In genomic region chr17:83732801-83733200, GRCm38 (mm10) we compare ENCODE assay signal across 8 mouse cellular contexts. TPM values are rescaled to one million over a fixed set of nuclear protein-coding genes. Genes with fewer than 3 reads are reported as not detected.
DNase-seq lines count a peak whose midpoint lies in the region; ATAC-seq and TF ChIP-seq lines count a peak whose summit lies in the region.

No protein-coding gene starts in this region.

- H3K36me3 ChIP-seq in embryonic facial prominence, embryonic 10.5 days (replicated peaks), result no peaks in the 10 kb centered on the region
- no peaks in the 10 kb centered on the region for H3K36me3 ChIP-seq in stomach, postnatal 0 days (ENCODE audit: control insufficient read depth, insufficient read depth, low read length)

- no peak overlapping the region for H3K4me2 ChIP-seq in stomach, postnatal 0 days (replicated peaks; ENCODE audit: low read depth)

- H3K9ac ChIP-seq in stomach, postnatal 0 days (ENCODE audit: low read length), result no peak overlapping the region

- H3K4me3 ChIP-seq in embryonic facial prominence, embryonic 10.5 days, result no peak overlapping the region
- no peak overlapping the region for H3K4me3 ChIP-seq in stomach, postnatal 0 days (ENCODE audit: low read depth, low read length)

- H3K9me3 ChIP-seq in embryonic facial prominence, embryonic 10.5 days, result no peaks in the 10 kb centered on the region
- H3K9me3 ChIP-seq in stomach, postnatal 0 days (ENCODE audit: control insufficient read depth, low read length), result no peaks in the 10 kb centered on the region

- DNase-seq in frontal cortex, postnatal 10 days (ENCODE audit: low spot score in 2 of 2), result no peak
- peak; percentile 90 to 91 for DNase-seq in B cell, adult 2 months
- peak; percentile 83 to 84 for DNase-seq in adrenal gland, postnatal 36 days
- DNase-seq in embryonic facial prominence, embryonic 10.5 days (ENCODE audit: low spot score), result peak; percentile 64
- DNase-seq in kidney, adult 8-10 months, result peak; percentile 28 to 72
- peak; percentile 72 for DNase-seq in lung, postnatal 25 days (ENCODE audit: low spot score)
- DNase-seq in stomach, postnatal 0 days (ENCODE audit: low spot score), result peak; percentile 74

- no peak for TF ChIP-seq EP300 in stomach, postnatal 0 days (optimal IDR thresholded peaks at IDR 0.05)

- H3K4me1 ChIP-seq in embryonic facial prominence, embryonic 10.5 days, result peaks cover 3% of the 10 kb centered on the region; the same call in 1 of the 2 replicates
- H3K4me1 ChIP-seq in stomach, postnatal 0 days (replicated peaks; ENCODE audit: control insufficient read depth, insufficient read depth), result no peaks in the 10 kb centered on the region

- 0 out of 2 replicates have a peak, but pooled peaks have one; percentile 26 for ATAC-seq in frontal cortex, adult (ENCODE audit: low TSS enrichment)
- no peak for ATAC-seq in stomach, postnatal 0 days (ENCODE audit: low FRiP score, low TSS enrichment)

- H3K27me3 ChIP-seq in embryonic facial prominence, embryonic 10.5 days (replicated peaks; ENCODE audit: low read depth, poor library complexity, severe bottlenecking), result no peaks in the 10 kb centered on the region
- H3K27me3 ChIP-seq in stomach, postnatal 0 days (ENCODE audit: control insufficient read depth, insufficient read depth, low read length), result no peaks in the 10 kb centered on the region

- 40% methylated on average over 5 of the region's 5 CpGs for WGBS in embryonic facial prominence, embryonic 10.5 days
- WGBS in stomach, postnatal 0 days, result 50% methylated on average over 5 of the region's 5 CpGs

- H3K27ac ChIP-seq in embryonic facial prominence, embryonic 10.5 days (replicated peaks), result no peak overlapping the region
- H3K27ac ChIP-seq in stomach, postnatal 0 days (replicated peaks), result no peak overlapping the region

- TF ChIP-seq CTCF in stomach, postnatal 0 days (IDR thresholded peaks at IDR 0.05; ENCODE audit: low read depth), result peak; percentile 81

RNA-seq across cellular contexts. Expression of gene Mta3, which starts 26.8 kb away (rescaled TPM):
- total RNA-seq in adrenal gland, postnatal 36 days (2021), result 10 to 100 TPM; 73.9 to 75.6 TPM
- polyA plus RNA-seq in embryonic facial prominence, embryonic 10.5 days (2016; fragmentation: Nextera tagmentation; extraction: Ambion mirVana), result 38.4 and 40.5 TPM in 2 replicates
- 44.2 and 47.6 TPM in 2 replicates for polyA plus RNA-seq in stomach, postnatal 0 days (2015; fragmentation: Nextera tagmentation; extraction: Ambion mirVana)

Comparison
In these comparisons a context has a peak if more than half of its experiments do, and no peak if none do; other contexts are left out.
1. DNase-seq: peak in B cell, adult 2 months (2 of 2), adrenal gland, postnatal 36 days (2 of 2), embryonic facial prominence, embryonic 10.5 days (single experiment), kidney, adult 8-10 months (2 of 2), lung, postnatal 25 days (single experiment) and stomach, postnatal 0 days (single experiment); none in frontal cortex, postnatal 10 days (0 of 2).